Mouse (Mus musculus): Measurements from ENCODE around the gene Zfp143. TPM values are rescaled to one million over a fixed set of nuclear protein-coding genes. Genes with fewer than 3 reads are reported as not detected.
"Not testable (repeated sequence)": the region's sequence is repeated elsewhere in the genome, so short reads cannot be mapped to it uniquely, and the experiment has no call there.

Zfp143 gene
- total RNA-seq, 1 experiment from 2014 or later = 54.1 TPM

DNA sequence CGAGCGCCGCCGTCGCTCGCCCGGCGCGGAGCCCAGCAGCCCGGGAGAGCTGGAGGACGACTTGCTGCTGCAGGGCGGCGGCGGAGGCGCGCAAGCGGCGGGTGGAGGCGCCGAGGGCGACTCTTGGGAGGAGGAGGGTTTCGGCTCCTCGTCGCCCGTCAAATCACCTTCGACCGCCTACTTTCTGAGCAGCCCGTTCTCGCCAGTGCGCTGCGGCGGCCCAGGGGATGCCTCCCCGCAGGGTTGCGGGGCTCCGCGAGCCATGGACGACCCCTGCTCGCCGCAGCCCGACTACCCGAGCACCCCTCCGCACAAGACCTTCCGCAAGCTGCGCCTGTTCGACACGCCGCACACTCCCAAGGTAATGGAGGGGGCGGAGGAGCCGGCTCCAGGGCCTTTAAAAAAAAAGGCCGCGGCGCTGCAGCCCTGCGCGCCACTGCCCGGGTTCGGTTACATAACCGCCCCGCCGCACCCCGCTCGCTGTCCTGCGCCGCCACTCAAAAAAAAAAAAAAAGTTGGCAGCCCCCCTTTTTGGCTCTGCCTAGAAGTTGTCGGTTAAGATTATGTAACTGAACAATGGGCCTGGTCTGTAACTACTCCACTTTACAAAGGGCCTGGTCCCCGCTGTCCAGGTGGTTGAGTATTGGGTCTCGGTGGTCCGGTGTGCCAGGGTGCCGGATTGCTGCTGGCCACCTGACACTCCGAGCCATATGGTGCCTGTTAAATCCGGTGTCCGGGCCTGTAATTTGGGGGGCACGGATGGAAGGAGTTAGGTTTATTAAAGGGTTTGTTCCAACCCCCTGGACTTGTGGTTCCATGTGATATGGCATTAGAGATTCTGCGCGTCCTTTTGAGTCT, 61.8 kb downstream of the Zfp143 start:
- ATAC-seq (ENCODE audit: extremely low read depth, insufficient number of reproducible peaks, low FRiP score, poor library complexity, severe bottlenecking) = no peak

DNA sequence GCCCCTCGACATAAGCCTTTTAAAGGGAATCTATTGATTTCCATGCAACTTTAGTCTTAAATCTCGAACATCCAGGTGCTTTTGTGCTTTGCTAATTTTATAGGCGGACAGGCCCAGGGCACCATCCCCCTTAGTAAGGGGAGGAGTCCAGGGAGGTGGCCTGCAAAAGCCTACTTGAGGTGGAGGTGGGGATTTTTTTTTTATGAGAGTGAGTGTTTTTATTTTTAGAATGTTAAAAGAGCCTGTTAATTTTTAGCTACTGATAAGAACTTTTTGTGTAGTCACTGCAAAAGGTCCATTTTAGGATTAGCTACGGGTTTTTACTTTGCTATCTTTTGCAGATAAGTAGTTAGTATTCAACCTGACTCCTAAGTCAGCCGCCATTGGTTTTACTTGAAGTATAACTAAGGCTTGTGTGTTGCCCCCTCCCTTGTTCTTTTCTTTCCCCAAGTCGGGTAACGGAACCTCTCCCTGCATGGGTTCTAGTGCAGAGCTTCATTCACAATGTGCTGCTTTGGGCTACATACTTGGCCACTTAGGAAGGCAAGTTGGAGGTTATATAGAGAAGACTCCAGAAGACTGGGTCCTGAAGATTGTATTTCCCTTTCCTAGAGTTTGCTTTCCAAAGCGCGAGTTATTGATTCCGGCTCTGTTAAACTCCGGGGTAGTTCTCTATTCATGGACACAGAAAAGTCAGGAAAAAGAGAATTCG, 63.0 kb downstream of the Zfp143 start:
- ATAC-seq (ENCODE audit: extremely low read depth, insufficient number of reproducible peaks, low FRiP score, poor library complexity, severe bottlenecking) = no peak

DNA sequence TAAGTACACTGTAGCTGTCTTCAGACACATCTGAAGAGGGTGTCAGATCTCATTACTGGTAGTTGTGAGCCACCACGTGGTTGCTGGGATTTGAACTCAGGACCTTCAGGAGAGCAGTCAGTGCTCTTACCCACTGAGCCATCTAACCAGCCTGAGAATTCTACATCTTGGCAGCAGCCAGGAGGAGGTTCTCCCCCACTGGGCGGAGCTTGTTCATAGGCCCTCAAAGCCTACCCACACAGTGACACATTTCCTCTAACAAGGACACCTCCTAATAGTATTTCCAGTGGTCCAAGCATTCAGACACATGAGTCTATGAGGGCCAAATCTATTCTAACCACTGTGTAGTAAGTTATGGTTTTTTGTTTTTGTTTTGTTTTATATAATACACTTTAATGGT, 67.5 kb downstream of the Zfp143 start:
- ATAC-seq (ENCODE audit: extremely low read depth, insufficient number of reproducible peaks, low FRiP score, poor library complexity, severe bottlenecking) = no peak

DNA sequence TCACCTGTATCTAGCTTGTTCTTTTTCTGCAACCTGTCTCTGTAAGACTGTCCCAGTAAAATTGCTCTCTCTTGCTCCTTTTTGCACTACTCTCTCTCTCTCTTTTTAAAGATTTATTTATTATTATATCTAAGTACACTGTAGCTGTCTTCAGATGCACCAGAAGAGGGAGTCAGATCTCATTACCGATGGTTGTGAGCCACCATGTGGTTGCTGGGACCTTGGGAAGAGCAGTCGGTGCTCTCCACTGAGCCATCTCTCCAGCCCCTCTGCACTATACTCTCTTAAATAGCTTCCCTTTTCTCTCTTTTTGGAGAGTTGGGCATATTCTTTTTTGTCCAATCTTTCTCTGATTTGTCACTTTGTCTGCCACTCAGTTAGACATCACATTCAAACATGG, 71.3 kb downstream of the Zfp143 start:
- ATAC-seq (ENCODE audit: extremely low read depth, insufficient number of reproducible peaks, low FRiP score, poor library complexity, severe bottlenecking) = not testable (repeated sequence)

DNA sequence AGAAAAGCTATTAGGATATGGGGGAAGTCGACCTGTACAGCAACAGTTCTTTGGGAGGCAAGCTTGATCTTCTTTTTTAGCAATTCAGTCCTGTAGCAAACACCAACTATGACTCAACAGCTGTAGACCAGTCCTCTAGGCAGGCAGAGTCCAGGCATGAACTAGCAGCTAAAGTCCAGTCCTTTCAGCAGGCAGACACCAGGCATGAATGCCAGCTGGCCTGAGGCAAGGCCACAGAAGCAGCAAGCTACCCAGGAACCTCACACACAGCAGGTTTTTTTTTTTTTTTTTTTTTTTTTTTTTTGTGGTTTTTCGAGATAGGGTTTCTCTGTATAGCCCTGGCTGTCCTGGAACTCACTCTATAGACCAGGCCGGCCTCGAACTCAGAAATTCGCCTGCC, 73.0 kb downstream of the Zfp143 start:
- no peak for ATAC-seq (ENCODE audit: extremely low read depth, insufficient number of reproducible peaks, low FRiP score, poor library complexity, severe bottlenecking)

DNA sequence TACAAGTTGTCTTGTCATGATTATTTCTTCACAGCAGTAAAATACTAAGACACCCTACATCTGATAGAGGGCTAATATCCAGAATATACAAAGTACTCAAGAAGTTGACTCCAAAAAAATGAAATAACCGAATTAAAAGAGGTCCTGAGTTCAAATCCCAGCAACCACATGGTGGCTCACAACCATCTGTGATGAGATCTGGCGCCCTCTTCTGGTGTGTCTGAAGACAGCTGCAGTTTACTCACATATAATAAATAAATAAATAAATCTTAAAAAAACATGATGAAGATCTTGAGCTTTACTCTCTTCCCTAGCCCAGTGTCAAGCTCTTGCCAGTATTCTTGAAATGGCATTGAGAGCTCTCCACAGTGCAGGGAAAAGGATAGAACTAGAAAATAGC, 77.5 kb downstream of the Zfp143 start:
- ATAC-seq (ENCODE audit: extremely low read depth, insufficient number of reproducible peaks, low FRiP score, poor library complexity, severe bottlenecking) = no peak

DNA sequence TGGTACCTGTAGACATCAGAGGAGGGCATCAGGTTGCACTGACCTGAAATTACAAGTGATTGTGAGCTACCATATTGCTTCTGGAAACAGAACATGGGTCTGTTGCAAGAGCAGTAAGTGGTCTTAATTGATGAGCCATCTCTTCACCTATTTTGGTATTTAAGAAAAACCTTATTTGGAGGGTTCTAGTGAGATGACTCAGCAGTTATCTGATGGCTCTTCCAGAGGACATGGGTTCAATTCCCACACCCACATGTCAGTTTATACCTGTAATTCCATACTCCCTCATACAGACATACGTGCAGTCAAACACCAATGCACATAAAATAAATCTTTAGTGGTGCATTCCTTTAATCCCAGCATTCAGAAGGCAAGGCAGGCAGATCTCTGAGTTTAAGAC, 82.8 kb downstream of the Zfp143 start:
- ATAC-seq (ENCODE audit: extremely low read depth, insufficient number of reproducible peaks, low FRiP score, poor library complexity, severe bottlenecking) = no peak

Other genes with a start within 250 kb of the Zfp143 start
- gene Scube2, start 195.5 kb upstream of the Zfp143 start, total RNA-seq (2017) = not detected in 2 replicates
- 181 and 184 TPM in 2 replicates for gene Dennd5a, start 100.7 kb upstream of the Zfp143 start, total RNA-seq (2017)
- 60.0 and 64.2 TPM in 2 replicates for gene Tmem41b, start 74.3 kb upstream of the Zfp143 start, total RNA-seq (2017)
- 92.3 and 103 TPM in 2 replicates for gene Ipo7, start 42.9 kb upstream of the Zfp143 start, total RNA-seq (2017)
- gene Wee1, start 60.8 kb downstream of the Zfp143 start, total RNA-seq (2017) = 1.2 and 1.4 TPM in 2 replicates
- gene Swap70, start 160.5 kb downstream of the Zfp143 start, total RNA-seq (2017) = 343 and 346 TPM in 2 replicates